In genomic region chr9:53339603-53340002, GRCm38 (mm10) we compare ENCODE assay signal across 30 mouse cellular contexts. TPM values are rescaled to one million over a fixed set of nuclear protein-coding genes. Genes with fewer than 3 reads are reported as not detected.
DNase-seq lines count a peak whose midpoint lies in the region; ATAC-seq and TF ChIP-seq lines count a peak whose summit lies in the region.
"Had no signal": no experiment of that assay in that cellular context is flagged by ENCODE, and none has a peak within 500 bp of the region (broad histone marks: within the 10 kb centered on the region; RNA-seq: fewer than 3 reads in every experiment).

No protein-coding gene starts in this region.

- H3K27me3 ChIP-seq in cerebellum, adult 2 months (ENCODE audit: control insufficient read depth, insufficient read depth, low read length), result no peaks in the 10 kb centered on the region
- H3K27me3 ChIP-seq in limb, embryonic 13.5 days, result no peaks in the 10 kb centered on the region
- peaks cover 8% of the 10 kb centered on the region; the same call in 1 of the 2 replicates for H3K27me3 ChIP-seq in limb, embryonic 10.5 days (ENCODE audit: low read depth, poor library complexity, severe bottlenecking)
- H3K27me3 ChIP-seq: CH12.LX; embryonic facial prominence, embryonic 13.5 days; forebrain, embryonic 15.5 days; Patski had no signal

- WGBS in cerebellum, adult 2 months, result 26% methylated on average over 7 of the region's 7 CpGs
- WGBS in limb, embryonic 13.5 days, result 65% methylated on average over 7 of the region's 7 CpGs
- 80% methylated on average over 7 of the region's 7 CpGs for WGBS in limb, embryonic 10.5 days

- H3K36me3 ChIP-seq in limb, embryonic 13.5 days, result no peaks in the 10 kb centered on the region
- H3K36me3 ChIP-seq in limb, embryonic 10.5 days, result no peaks in the 10 kb centered on the region
- H3K36me3 ChIP-seq: embryonic facial prominence, embryonic 10.5 days; embryonic facial prominence, embryonic 13.5 days; forebrain, embryonic 12.5 days; forebrain, embryonic 15.5 days; G1E; heart, embryonic 10.5 days; heart, embryonic 13.5 days had no signal

- H3K4me3 ChIP-seq in cerebellum, adult 2 months (replicated peaks; ENCODE audit: insufficient read depth, low read depth, low read length), result peak overlapping the region; percentile 27
- H3K4me3 ChIP-seq in limb, embryonic 13.5 days, result no peak overlapping the region
- no peak overlapping the region for H3K4me3 ChIP-seq in limb, embryonic 10.5 days
- H3K4me3 ChIP-seq: embryonic facial prominence, embryonic 10.5 days; erythroblast, embryonic 14.5 days; forebrain, embryonic 12.5 days had no signal

- DNase-seq in cerebellum, adult 2 months, result peak in 1 of 2 experiments; percentile 51
- DNase-seq in frontal cortex, postnatal 25 days (ENCODE audit: low spot score in 2 of 2), result no peak
- no peak for DNase-seq in limb, embryonic 10.5 days (ENCODE audit: low spot score)
- DNase-seq: adrenal gland, postnatal 10 days; adrenal gland, postnatal 36 days; B cell, adult 2 months; cerebellum, adult 11 months; embryo, embryonic 11 days; gastrocnemius, adult 2 months; gastrocnemius, postnatal 14 days; heart, adult 18-20 months; heart, postnatal 14 days; heart, postnatal 4 days; kidney, adult 11 months had no signal

- no peaks in the 10 kb centered on the region for H3K9me3 ChIP-seq in limb, embryonic 13.5 days
- no peaks in the 10 kb centered on the region for H3K9me3 ChIP-seq in limb, embryonic 10.5 days (replicated peaks)
- H3K9me3 ChIP-seq: embryonic facial prominence, embryonic 10.5 days; embryonic facial prominence, embryonic 13.5 days; forebrain, embryonic 12.5 days; forebrain, embryonic 15.5 days; G1E; heart, embryonic 10.5 days; heart, embryonic 13.5 days had no signal

- H3K9ac ChIP-seq in limb, embryonic 13.5 days, result no peak overlapping the region
- H3K9ac ChIP-seq: embryonic facial prominence, embryonic 13.5 days; forebrain, embryonic 12.5 days; forebrain, embryonic 15.5 days; heart, embryonic 13.5 days; hindbrain, embryonic 14.5 days had no signal

- no peak for TF ChIP-seq POLR2A in cerebellum, adult 2 months (IDR thresholded peaks at IDR 0.05; ENCODE audit: borderline replicate concordance, insufficient read depth, low read length)

- ATAC-seq in cerebellum, adult (ENCODE audit: insufficient number of reproducible peaks, low FRiP score, low TSS enrichment), result no peak
- ATAC-seq in frontal cortex, adult (ENCODE audit: low TSS enrichment), result peak; percentile 31; the same call in 1 of the 2 replicates
- ATAC-seq in limb, embryonic 13.5 days (ENCODE audit: low FRiP score, low read depth), result no peak
- ATAC-seq: forebrain, embryonic 15.5 days; hindbrain, postnatal 0 days; inflammation-experienced regulatory T-cells, adult 6 months; Patski had no signal

- H3K27ac ChIP-seq in cerebellum, adult 2 months (ENCODE audit: insufficient read depth, low read length), result peak overlapping the region; percentile 64
- H3K27ac ChIP-seq in limb, embryonic 13.5 days, result no peak overlapping the region
- H3K27ac ChIP-seq in limb, embryonic 10.5 days, result no peak overlapping the region
- H3K27ac ChIP-seq: embryonic facial prominence, embryonic 10.5 days; embryonic facial prominence, embryonic 13.5 days; forebrain, embryonic 12.5 days; forebrain, embryonic 15.5 days; gastrocnemius, adult 2 months; heart, embryonic 10.5 days; heart, embryonic 13.5 days; hindbrain, embryonic 14.5 days; hindbrain, postnatal 0 days had no signal

- peak overlapping the region; percentile 84; the same call in 1 of the 2 replicates for H3K4me2 ChIP-seq in limb, embryonic 13.5 days (replicated peaks)
- H3K4me2 ChIP-seq: forebrain, embryonic 12.5 days had no signal

- TF ChIP-seq CTCF in cerebellum, adult 2 months (IDR thresholded peaks at IDR 0.05; ENCODE audit: borderline replicate concordance, insufficient read depth, low read depth, low read length), result no peak

- no peaks in the 10 kb centered on the region for H3K4me1 ChIP-seq in cerebellum, adult 2 months (ENCODE audit: control insufficient read depth, insufficient read depth, low read length)
- H3K4me1 ChIP-seq in limb, embryonic 13.5 days, result peaks cover 6% of the 10 kb centered on the region; the same call in 1 of the 2 replicates
- H3K4me1 ChIP-seq in limb, embryonic 10.5 days, result peaks cover 17% of the 10 kb centered on the region
- H3K4me1 ChIP-seq: heart, embryonic 10.5 days had no signal

RNA-seq across cellular contexts. Expression of gene Exph5, which starts 38.1 kb away (rescaled TPM):
- 25.2 and 32.7 TPM in 2 replicates for polyA plus RNA-seq in cerebellum, adult 2 months (2012; rRNA removed)
- 0.97 and 1.2 TPM in 2 replicates for polyA plus RNA-seq in limb, embryonic 13.5 days (2015; fragmentation: Nextera tagmentation; extraction: Ambion mirVana)
- polyA plus RNA-seq in limb, embryonic 10.5 days (2016; fragmentation: Nextera tagmentation; extraction: Ambion mirVana), result 0.83 and 1.2 TPM in 2 replicates
- polyA plus RNA-seq: erythroblast, embryonic 14.5 days; G1E had no signal

RNA-seq across cellular contexts. Expression of gene Kdelc2, which starts 44.2 kb away (rescaled TPM):
- 3.0 and 3.5 TPM in 2 replicates for polyA plus RNA-seq in cerebellum, adult 2 months (2012; rRNA removed)
- 19.6 and 23.7 TPM in 2 replicates for polyA plus RNA-seq in limb, embryonic 13.5 days (2015; fragmentation: Nextera tagmentation; extraction: Ambion mirVana)
- polyA plus RNA-seq in limb, embryonic 10.5 days (2016; fragmentation: Nextera tagmentation; extraction: Ambion mirVana), result 9.3 and 10.3 TPM in 2 replicates
- polyA plus RNA-seq: erythroblast, embryonic 14.5 days; G1E had no signal

Comparison
In these comparisons a context has a peak if more than half of its experiments do, and no peak if none do; other contexts are left out.
1. RNA of gene Exph5, which starts 38.1 kb away (polyA plus RNA-seq): 25.2 to 32.7 TPM in cerebellum, adult 2 months; 0.97 to 1.2 TPM in limb, embryonic 13.5 days and 0.83 to 1.2 TPM in limb, embryonic 10.5 days; every median in the first group is over 10 times any median in the second.